Mouse (Mus musculus): Measurements from ENCODE around the gene Pik3c2a. TPM values are rescaled to one million over a fixed set of nuclear protein-coding genes. Genes with fewer than 3 reads are reported as not detected.
A peak's percentile ranks its signal among the peaks of the same experiment; 100 is the strongest.

The Pik3c2a gene
- polyA plus RNA-seq, 2 experiments = 2.5 to 2.9 TPM

GRCm38 (mm10) chr7:116306601-116307000 lies 136.6 kb downstream of the Pik3c2a start:
- Histone ChIP-seq H3K27ac (no peak overlapping the region), H3K4me1 (replicated peaks; ENCODE audit: control insufficient read depth in 2 of 2, insufficient read depth in 2 of 2, low read length in 1 of 2) (peaks cover 4 to 5% of the 10 kb centered on the region in 2 experiments; a peak in 1 of 4 replicates), H3K27me3 (ENCODE audit: control insufficient read depth, insufficient read depth, low read length) (peaks cover 28% of the 10 kb centered on the region), H3K36me3 (replicated peaks; ENCODE audit: control insufficient read depth, insufficient read depth, low read depth) (no peaks in the 10 kb centered on the region), H3K9me3 (ENCODE audit: control insufficient read depth, low read length) (no peaks in the 10 kb centered on the region), H3K4me2 (ENCODE audit: low read depth) (peak overlapping the region; percentile 91), H3K4me3 (ENCODE audit: insufficient read depth in 1 of 2, low read depth in 2 of 2, low read length in 2 of 2) (no peak overlapping the region), H3K9ac (replicated peaks) (no peak overlapping the region)
- DNase-seq (ENCODE audit: low read depth in 3 of 3, low spot score in 3 of 3) (no peak), ATAC-seq (ENCODE audit: insufficient read depth) (no peak)
- no peak for TF ChIP-seq EP300 (IDR thresholded peaks at IDR 0.05; ENCODE audit: low read depth)
- TF ChIP-seq CTCF (IDR thresholded peaks at IDR 0.05; ENCODE audit: low read depth) = no peak
- 16% methylated on average over 5 of the region's 5 CpGs for WGBS (ENCODE audit: insufficient replicate concordance)

GRCm38 (mm10) chr7:116301661-116302311 lies 141.5 kb downstream of the Pik3c2a start:
- Histone ChIP-seq H3K27me3 (ENCODE audit: control insufficient read depth, insufficient read depth, low read length) (peaks cover 7% of the 10 kb centered on the region), H3K9me3 (ENCODE audit: control insufficient read depth, low read length) (no peaks in the 10 kb centered on the region), H3K4me3 (ENCODE audit: insufficient read depth in 1 of 2, low read depth in 2 of 2, low read length in 2 of 2) (no peak overlapping the region), H3K4me2 (ENCODE audit: low read depth) (no peak overlapping the region), H3K9ac (replicated peaks) (no peak overlapping the region), H3K27ac (no peak overlapping the region), H3K36me3 (replicated peaks; ENCODE audit: control insufficient read depth, insufficient read depth, low read depth) (no peaks in the 10 kb centered on the region), H3K4me1 (replicated peaks; ENCODE audit: control insufficient read depth in 2 of 2, insufficient read depth in 2 of 2, low read length in 1 of 2) (peaks cover 0 to 4% of the 10 kb centered on the region in 2 experiments; a peak in 1 of 4 replicates)
- 78% methylated on average over 5 of the region's 5 CpGs for WGBS (ENCODE audit: insufficient replicate concordance)
- DNase-seq (ENCODE audit: low read depth in 3 of 3, low spot score in 3 of 3) (no peak), ATAC-seq (ENCODE audit: insufficient read depth) (no peak)
- TF ChIP-seq EP300 (IDR thresholded peaks at IDR 0.05; ENCODE audit: low read depth) (no peak), CTCF (IDR thresholded peaks at IDR 0.05; ENCODE audit: low read depth) (no peak)

GRCm38 (mm10) chr7:116301144-116301543 lies 142.1 kb downstream of the Pik3c2a start:
- no peak overlapping the region for H3K27ac ChIP-seq
- no peak for ATAC-seq (ENCODE audit: insufficient read depth)

GRCm38 (mm10) chr7:116298851-116299250 lies 144.4 kb downstream of the Pik3c2a start:
- TF ChIP-seq EP300 (IDR thresholded peaks at IDR 0.05; ENCODE audit: low read depth) = no peak
- no peak for TF ChIP-seq CTCF (IDR thresholded peaks at IDR 0.05; ENCODE audit: low read depth)
- Histone ChIP-seq H3K9ac (replicated peaks) (no peak overlapping the region), H3K27me3 (ENCODE audit: control insufficient read depth, insufficient read depth, low read length) (no peaks in the 10 kb centered on the region), H3K36me3 (replicated peaks; ENCODE audit: control insufficient read depth, insufficient read depth, low read depth) (no peaks in the 10 kb centered on the region), H3K4me3 (ENCODE audit: insufficient read depth in 1 of 2, low read depth in 2 of 2, low read length in 2 of 2) (no peak overlapping the region), H3K4me2 (ENCODE audit: low read depth) (no peak overlapping the region), H3K9me3 (ENCODE audit: control insufficient read depth, low read length) (no peaks in the 10 kb centered on the region), H3K4me1 (replicated peaks; ENCODE audit: control insufficient read depth in 2 of 2, insufficient read depth in 2 of 2, low read length in 1 of 2) (peaks cover 0 to 4% of the 10 kb centered on the region in 2 experiments; a peak in 1 of 4 replicates), H3K27ac (no peak overlapping the region)
- WGBS (ENCODE audit: insufficient replicate concordance) = 71% methylated on average over 2 of the region's 2 CpGs
- ATAC-seq (ENCODE audit: insufficient read depth) (no peak), DNase-seq (ENCODE audit: low read depth in 3 of 3, low spot score in 3 of 3) (no peak)

More at GRCm38 (mm10) chr7:116301144-116301543, 142.1 kb downstream of the Pik3c2a start:
- Histone ChIP-seq H3K27me3 (ENCODE audit: control insufficient read depth, insufficient read depth, low read length) (peaks cover under 1% of the 10 kb centered on the region), H3K4me3 (ENCODE audit: insufficient read depth in 1 of 2, low read depth in 2 of 2, low read length in 2 of 2) (no peak overlapping the region), H3K4me1 (replicated peaks; ENCODE audit: control insufficient read depth in 2 of 2, insufficient read depth in 2 of 2, low read length in 1 of 2) (peaks cover 0 to 4% of the 10 kb centered on the region in 2 experiments; a peak in 1 of 4 replicates), H3K9ac (replicated peaks) (no peak overlapping the region), H3K4me2 (ENCODE audit: low read depth) (no peak overlapping the region), H3K9me3 (ENCODE audit: control insufficient read depth, low read length) (no peaks in the 10 kb centered on the region), H3K36me3 (replicated peaks; ENCODE audit: control insufficient read depth, insufficient read depth, low read depth) (no peaks in the 10 kb centered on the region)
- no peak for DNase-seq (ENCODE audit: low read depth in 3 of 3, low spot score in 3 of 3)
- TF ChIP-seq CTCF (IDR thresholded peaks at IDR 0.05; ENCODE audit: low read depth) = no peak
- TF ChIP-seq EP300 (IDR thresholded peaks at IDR 0.05; ENCODE audit: low read depth) = no peak
- 41% methylated on average over 4 of the region's 4 CpGs for WGBS (ENCODE audit: insufficient replicate concordance)

GRCm38 (mm10) chr7:116298389-116298788 lies 144.9 kb downstream of the Pik3c2a start:
- WGBS (ENCODE audit: insufficient replicate concordance) = 67% methylated on average over 10 of the region's 10 CpGs

More at GRCm38 (mm10) chr7:116298389-116298788, 144.9 kb downstream of the Pik3c2a start:
- Histone ChIP-seq H3K4me2 (ENCODE audit: low read depth) (no peak overlapping the region), H3K27ac (no peak overlapping the region), H3K4me3 (ENCODE audit: insufficient read depth in 1 of 2, low read depth in 2 of 2, low read length in 2 of 2) (no peak overlapping the region), H3K9me3 (ENCODE audit: control insufficient read depth, low read length) (no peaks in the 10 kb centered on the region), H3K4me1 (replicated peaks; ENCODE audit: control insufficient read depth in 2 of 2, insufficient read depth in 2 of 2, low read length in 1 of 2) (peaks cover 0 to 4% of the 10 kb centered on the region in 2 experiments; a peak in 1 of 4 replicates), H3K9ac (replicated peaks) (no peak overlapping the region), H3K36me3 (replicated peaks; ENCODE audit: control insufficient read depth, insufficient read depth, low read depth) (no peaks in the 10 kb centered on the region), H3K27me3 (ENCODE audit: control insufficient read depth, insufficient read depth, low read length) (no peaks in the 10 kb centered on the region)
- ATAC-seq (ENCODE audit: insufficient read depth) (no peak), DNase-seq (ENCODE audit: low read depth in 3 of 3, low spot score in 3 of 3) (no peak)
- TF ChIP-seq EP300 (IDR thresholded peaks at IDR 0.05; ENCODE audit: low read depth) (no peak), CTCF (IDR thresholded peaks at IDR 0.05; ENCODE audit: low read depth) (no peak)

All from liver, embryonic 14.5 days (tissue).